Mouse (Mus musculus) kidney, adult 2 months (tissue): Measurements from ENCODE around the gene Sgcd. TPM values are rescaled to one million over a fixed set of nuclear protein-coding genes. Genes with fewer than 3 reads are reported as not detected.

Source experiments
- DNase-seq: peaks from one replicate; pipeline ENCODE4 v3.0.0; 2021
- H3K27ac ChIP-seq: fragments of 200-500 bp; 2 replicates; pipeline ENCODE4 v1.5.1; 2012; ENCODE audit warnings: low read depth, low read length, control low read depth, inconsistent platforms; ENCODE audit not compliant: insufficient read depth
- H3K27me3 ChIP-seq: fragments of 200-500 bp; replicated peaks from 2 replicates; pipeline ENCODE4 v1.6.1; 2012; ENCODE audit warnings: mild to moderate bottlenecking, moderate library complexity, low read length, inconsistent platforms; ENCODE audit not compliant: control insufficient read depth, insufficient read depth
- H3K36me3 ChIP-seq: fragments of 200-500 bp; 2 replicates; pipeline ENCODE4 v1.6.1; 2012; ENCODE audit warnings: mild to moderate bottlenecking, moderate library complexity, low read length, inconsistent platforms; ENCODE audit not compliant: control insufficient read depth, insufficient read depth
- H3K4me1 ChIP-seq: fragments of 200-500 bp; 2 replicates; pipeline ENCODE4 v1.6.1; 2011; ENCODE audit warnings: low read length; ENCODE audit not compliant: control insufficient read depth, insufficient read depth
- H3K4me3 ChIP-seq: fragments of 200-500 bp; 2 replicates; pipeline ENCODE4 v1.5.1; 2011; ENCODE audit warnings: mild to moderate bottlenecking, low read depth, low read length, control low read depth; ENCODE audit not compliant: insufficient read depth
- CTCF ChIP-seq: fragments of 200-500 bp; conservative IDR thresholded peaks from 2 replicates; pipeline ENCODE4 v1.5.1; 2011; ENCODE audit warnings: low read depth, mild to moderate bottlenecking, control low read depth, low read length, moderate library complexity, mixed read lengths; ENCODE audit not compliant: insufficient read depth, insufficient read length
- POLR2A ChIP-seq: fragments of 200-500 bp; IDR thresholded peaks from one replicate; pipeline ENCODE4 v1.6.1; 2011; ENCODE audit warnings: low read depth, low read length, control low read depth
- WGBS: fragments of 180-500 bp; shearing (Covaris S2); methylation state at CpG from one replicate; pipeline ENCODE4 v1.1.7; 2018; 5-methylcytosine and 5-hydroxymethylcytosine counted together
- polyA plus RNA-seq: library from polyadenylated mRNA; depleted of rRNA; stranded (reverse); fragments of >200 nt; gene quantifications from 2 replicates; pipeline ENCODE4 v1.2.3, GENCODE M21; 2012

Gene Sgcd
- polyA plus RNA-seq, 1 experiment, result 0.74 TPM

- TF ChIP-seq CTCF, result no peak
- TF ChIP-seq POLR2A, result no peak
- no peaks in the 10 kb centered on the region for H3K36me3 ChIP-seq
- no peaks in the 10 kb centered on the region for H3K4me1 ChIP-seq
- 75% methylated on average over 8 of the region's 8 CpGs for WGBS
- no peak overlapping the region for H3K27ac ChIP-seq
- no peak overlapping the region for H3K4me3 ChIP-seq
- no peak for DNase-seq
- H3K27me3 ChIP-seq, result no peaks in the 10 kb centered on the region
These were observed 283.6 kb downstream of the Sgcd start for GRCm38 (mm10) chr11:47704930-47705787.

GRCm38 (mm10) chr11:47695611-47696010 lies 293.2 kb downstream of the Sgcd start:
- H3K27ac ChIP-seq, result no peak overlapping the region
- H3K36me3 ChIP-seq, result no peaks in the 10 kb centered on the region
- H3K4me1 ChIP-seq, result no peaks in the 10 kb centered on the region
- WGBS, result 72% methylated on average over 1 of the region's 1 CpGs
- no peak overlapping the region for H3K4me3 ChIP-seq
- TF ChIP-seq POLR2A (no peak), CTCF (no peak)
- no peaks in the 10 kb centered on the region for H3K27me3 ChIP-seq
- no peak for DNase-seq

GRCm38 (mm10) chr11:47658135-47658534 lies 330.6 kb downstream of the Sgcd start:
- DNase-seq, result peak; percentile 47

GRCm38 (mm10) chr11:47645911-47646310 lies 342.9 kb downstream of the Sgcd start:
- Histone ChIP-seq H3K27ac (no peak overlapping the region), H3K36me3 (no peaks in the 10 kb centered on the region), H3K4me3 (no peak overlapping the region), H3K27me3 (no peaks in the 10 kb centered on the region), H3K4me1 (no peaks in the 10 kb centered on the region)
- TF ChIP-seq POLR2A (no peak), CTCF (no peak)
- no peak for DNase-seq

More at GRCm38 (mm10) chr11:47658135-47658534, 330.6 kb downstream of the Sgcd start:
- Histone ChIP-seq H3K27me3 (no peaks in the 10 kb centered on the region), H3K4me1 (no peaks in the 10 kb centered on the region), H3K4me3 (no peak overlapping the region), H3K36me3 (no peaks in the 10 kb centered on the region), H3K27ac (no peak overlapping the region)
- TF ChIP-seq POLR2A, result no peak
- TF ChIP-seq CTCF, result peak; percentile 69
- 3% methylated on average over 1 of the region's 1 CpGs for WGBS

GRCm38 (mm10) chr11:47641567-47642259 lies 347.1 kb downstream of the Sgcd start:
- Histone ChIP-seq H3K4me1 (no peaks in the 10 kb centered on the region), H3K4me3 (no peak overlapping the region), H3K27ac (no peak overlapping the region), H3K27me3 (no peaks in the 10 kb centered on the region), H3K36me3 (no peaks in the 10 kb centered on the region)
- no peak for TF ChIP-seq POLR2A
- TF ChIP-seq CTCF, result no peak
- WGBS, result 48% methylated on average over 2 of the region's 2 CpGs
- DNase-seq, result no peak

- DNase-seq, result no peak
- Histone ChIP-seq H3K4me3 (no peak overlapping the region), H3K36me3 (no peaks in the 10 kb centered on the region), H3K4me1 (no peaks in the 10 kb centered on the region), H3K27me3 (no peaks in the 10 kb centered on the region), H3K27ac (no peak overlapping the region)
- 66% methylated on average over 1 of the region's 1 CpGs for WGBS
- no peak for TF ChIP-seq POLR2A
- no peak for TF ChIP-seq CTCF
These were observed 348.2 kb downstream of the Sgcd start for GRCm38 (mm10) chr11:47640556-47640955.

- Histone ChIP-seq H3K4me3 (no peak overlapping the region), H3K27me3 (no peaks in the 10 kb centered on the region), H3K4me1 (no peaks in the 10 kb centered on the region), H3K27ac (no peak overlapping the region), H3K36me3 (no peaks in the 10 kb centered on the region)
- whole genome bisulfite sequencing, result 81% methylated on average over 2 of the region's 2 CpGs
- TF ChIP-seq POLR2A (no peak), CTCF (no peak)
- DNase-seq, result no peak
These were observed 358.6 kb downstream of the Sgcd start for GRCm38 (mm10) chr11:47630186-47630585.
